10 mouse cellular contexts compared by ENCODE assay signal in the genomic region with DNA sequence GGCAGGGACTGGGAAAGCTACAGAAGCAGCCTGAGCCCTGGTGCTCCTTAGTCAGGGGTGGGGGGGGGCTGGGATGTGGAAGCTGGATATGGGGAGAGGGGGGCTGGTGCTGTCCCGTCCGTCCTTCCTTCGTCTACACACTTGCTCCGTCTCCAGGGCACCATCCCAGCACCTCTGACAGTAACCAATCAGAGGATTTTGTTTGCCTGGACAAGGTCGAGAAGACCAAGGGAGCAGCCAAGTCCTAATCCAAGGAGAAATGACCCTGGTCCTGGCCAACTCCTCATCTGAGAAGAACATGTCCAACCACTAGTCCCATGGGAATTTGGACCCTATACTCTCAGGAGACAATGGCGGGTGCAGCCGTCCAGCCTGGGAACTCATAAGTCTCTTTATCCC. TPM values are rescaled to one million over a fixed set of nuclear protein-coding genes. Genes with fewer than 3 reads are reported as not detected.
DNase-seq lines count a peak whose midpoint lies in the region; ATAC-seq lines count a peak whose summit lies in the region.
"Had no signal": no experiment of that assay in that cellular context is flagged by ENCODE, and none has a peak within 500 bp of the region (broad histone marks: within the 10 kb centered on the region; RNA-seq: fewer than 3 reads in every experiment).

No protein-coding gene starts in this region.

- H3K4me2 ChIP-seq in hindbrain, embryonic 13.5 days = no peak overlapping the region
- no peak overlapping the region for H3K4me2 ChIP-seq in hindbrain, embryonic 11.5 days (replicated peaks; ENCODE audit: low read depth, low read length)

- no peak for DNase-seq in hindbrain, embryonic 11.5 days (ENCODE audit: low spot score)
- DNase-seq in adrenal gland, postnatal 10 days = peak; percentile 71
- peak; percentile 77 to 83 for DNase-seq in heart, adult 9 months (ENCODE audit: low spot score in 2 of 2)
- DNase-seq in kidney, postnatal 36 days = peak; percentile 30 to 43
- DNase-seq in urinary bladder, postnatal 36 days (ENCODE audit: low spot score in 2 of 2) = no peak

- no peak overlapping the region for H3K4me3 ChIP-seq in hindbrain, embryonic 13.5 days
- no peak overlapping the region for H3K4me3 ChIP-seq in hindbrain, embryonic 11.5 days (ENCODE audit: low read depth, low read length)
- H3K4me3 ChIP-seq: erythroblast, embryonic 14.5 days; stomach, embryonic 15.5 days had no signal

- peaks cover 7% of the 10 kb centered on the region; the same call in 1 of the 2 replicates for H3K27me3 ChIP-seq in hindbrain, embryonic 13.5 days
- H3K27me3 ChIP-seq in hindbrain, embryonic 11.5 days (ENCODE audit: control insufficient read depth, insufficient read depth, low read length) = no peaks in the 10 kb centered on the region
- H3K27me3 ChIP-seq: stomach, embryonic 15.5 days had no signal

- 64% methylated on average over 7 of the region's 7 CpGs for WGBS in hindbrain, embryonic 13.5 days
- 68% methylated on average over 7 of the region's 7 CpGs for WGBS in hindbrain, embryonic 11.5 days

- peak; percentile 26; the same call in 1 of the 2 replicates for ATAC-seq in hindbrain, embryonic 13.5 days (ENCODE audit: low FRiP score)
- ATAC-seq in hindbrain, embryonic 11.5 days (ENCODE audit: low FRiP score) = no peak
- no peak for ATAC-seq in monocyte, adult 5-6 weeks (replicated peaks; ENCODE audit: insufficient number of reproducible peaks, low FRiP score, low TSS enrichment, poor library complexity, severe bottlenecking)
- no peak for ATAC-seq in inflammation-experienced regulatory T-cells, adult 6 months

- H3K9me3 ChIP-seq in hindbrain, embryonic 13.5 days = no peaks in the 10 kb centered on the region
- H3K9me3 ChIP-seq in hindbrain, embryonic 11.5 days (ENCODE audit: control insufficient read depth, low read length) = no peaks in the 10 kb centered on the region
- H3K9me3 ChIP-seq: stomach, embryonic 15.5 days had no signal

- peaks cover 19% of the 10 kb centered on the region for H3K4me1 ChIP-seq in hindbrain, embryonic 13.5 days (replicated peaks)
- H3K4me1 ChIP-seq in hindbrain, embryonic 11.5 days (replicated peaks; ENCODE audit: control insufficient read depth, insufficient read depth, low read length) = no peaks in the 10 kb centered on the region; the same call in 1 of the 2 replicates

- H3K9ac ChIP-seq in hindbrain, embryonic 13.5 days = no peak overlapping the region
- no peak overlapping the region for H3K9ac ChIP-seq in hindbrain, embryonic 11.5 days (ENCODE audit: low read depth, low read length)
- H3K9ac ChIP-seq: stomach, embryonic 15.5 days had no signal

- no peaks in the 10 kb centered on the region for H3K36me3 ChIP-seq in hindbrain, embryonic 13.5 days
- H3K36me3 ChIP-seq in hindbrain, embryonic 11.5 days (ENCODE audit: control insufficient read depth, insufficient read depth, low read length) = no peaks in the 10 kb centered on the region
- H3K36me3 ChIP-seq: stomach, embryonic 15.5 days had no signal

- H3K27ac ChIP-seq in hindbrain, embryonic 13.5 days = no peak overlapping the region
- H3K27ac ChIP-seq in hindbrain, embryonic 11.5 days (ENCODE audit: low read depth, low read length) = no peak overlapping the region

RNA-seq across cellular contexts. Expression of gene Wnt7b, which starts 18.4 kb away (rescaled TPM):
- 40.1 and 47.2 TPM in 2 replicates for polyA plus RNA-seq in hindbrain, embryonic 13.5 days (2015; fragmentation: Nextera tagmentation; extraction: Ambion mirVana)
- 61.6 and 79.7 TPM in 2 replicates for polyA plus RNA-seq in hindbrain, embryonic 11.5 days (2014; fragmentation: Nextera tagmentation; extraction: Ambion mirVana)
- under 1 TPM; 0.18 to 0.27 TPM for total RNA-seq in adrenal gland, postnatal 10 days (2021)
- not detected in 3 replicates for total RNA-seq in monocyte, adult 5-6 weeks (2017)
- polyA plus RNA-seq in inflammation-experienced regulatory T-cells, adult 6 months (2017; shearing (Covaris generic)) = not detected
- polyA plus RNA-seq: erythroblast, embryonic 14.5 days had no signal

Comparison
In these comparisons a context has a peak if more than half of its experiments do, and no peak if none do; other contexts are left out.
1. DNase-seq: peak in adrenal gland, postnatal 10 days (single experiment), heart, adult 9 months (2 of 2) and kidney, postnatal 36 days (2 of 2); none in hindbrain, embryonic 11.5 days (single experiment) and urinary bladder, postnatal 36 days (0 of 2).
2. RNA of gene Wnt7b, which starts 18.4 kb away (polyA plus RNA-seq): 61.6 to 79.7 TPM in hindbrain, embryonic 11.5 days and 40.1 to 47.2 TPM in hindbrain, embryonic 13.5 days; not detected in inflammation-experienced regulatory T-cells, adult 6 months; every median in the first group is over 10 times any median in the second.